Mouse (Mus musculus): Measurements from ENCODE around the gene Extl1.

DNA sequence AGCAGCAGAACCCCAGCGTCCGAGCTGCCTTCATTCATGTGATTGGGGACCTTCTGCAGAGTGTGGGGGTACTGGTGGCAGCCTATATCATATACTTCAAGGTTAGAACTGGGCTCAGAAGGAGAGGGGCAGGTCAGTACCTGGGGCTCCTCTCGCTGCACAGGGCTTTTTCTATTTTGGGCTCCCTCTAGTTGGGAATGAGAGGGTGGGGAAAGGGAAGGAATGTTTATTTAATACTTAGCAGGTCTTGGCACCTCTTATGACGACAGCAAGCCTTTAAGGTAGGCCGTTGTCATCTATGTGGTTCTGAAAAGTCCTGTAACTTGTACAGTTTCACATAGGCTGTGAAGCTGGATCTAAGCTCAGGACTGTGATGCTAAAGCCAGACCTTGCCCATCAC lies 35.1 kb downstream of the Extl1 start:
- no peak for TF ChIP-seq MAX (IDR thresholded peaks at IDR 0.05)
- no peak for TF ChIP-seq MYOG (IDR thresholded peaks at IDR 0.05; ENCODE audit: control insufficient read depth, extremely low read depth, insufficient read length)

All from C2C12 (cell line).